Mouse (Mus musculus) Patski (cell line): ENCODE measurements around the gene Mrpl33. TPM values are rescaled to one million over a fixed set of nuclear protein-coding genes. Genes with fewer than 3 reads are reported as not detected.

Experiments
- ATAC-seq: fragments of 100-300 bp; one replicate; pipeline ENCODE4 v1.8.0; 2021
- CTCF ChIA-PET: fragments of 350-600 bp; sonication (Branson Sonifier 250); formaldehyde crosslinking; loops from one replicate; lab custom pipeline; 2022; ENCODE audit warnings: inconsistent platforms; lab: Charles Lee
- POLR2A ChIA-PET: fragments of 350-600 bp; sonication (Branson Sonifier 250); formaldehyde crosslinking; loops from one replicate; lab custom pipeline; 2022; ENCODE audit warnings: antibody characterized with exemption, inconsistent platforms; lab: Charles Lee
- DNase-seq: peaks from one replicate; pipeline ENCODE4 v3.0.0-alpha.2; 2011; ENCODE audit warnings: low read depth, low spot score
- H3K27me3 ChIP-seq: fragments of 371-371 bp; one replicate; pipeline ENCODE4 v1.5.1; 2021
- CTCF ChIP-seq: fragments of 100-300 bp; IDR thresholded peaks from one replicate; pipeline ENCODE4 v1.5.1; 2021
- in situ Hi-C: fragments of 300-500 bp; cut with MboI; formaldehyde crosslinking; loops from 3 replicates; pipeline ENCODE4 v1.11.1; 2018; ENCODE audit warnings: low pct_unique_long_range_greater_than_20kb, mixed read lengths
- polyA plus RNA-seq: library from polyadenylated mRNA; unstranded; gene quantifications from one replicate; pipeline ENCODE4 v1.2.3, GENCODE M21; 2021

Mrpl33 gene
- polyA plus RNA-seq, 1 experiment from 2014 or later: 243 TPM

DNA sequence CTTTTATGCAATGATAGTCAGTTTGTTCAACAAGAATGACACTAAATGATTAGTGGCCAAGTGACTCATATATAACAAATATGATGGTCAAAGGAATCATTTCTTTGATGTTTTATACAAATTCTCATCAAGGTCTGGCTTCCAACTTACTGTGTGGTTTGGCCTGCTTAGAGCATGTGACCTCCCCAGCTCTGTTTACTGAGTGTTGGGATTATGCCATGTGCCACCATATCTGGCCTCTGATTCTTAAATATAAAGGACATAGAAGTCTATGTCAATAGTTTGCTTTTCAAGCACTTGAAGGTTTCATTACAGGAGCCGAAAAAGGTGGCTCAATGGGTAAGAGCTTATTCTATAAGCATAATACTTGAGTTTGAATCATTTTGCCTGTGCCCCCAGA, 85.6 kb downstream of the Mrpl33 start:
- H3K27me3 ChIP-seq: no peaks in the 10 kb centered on the region
- in situ Hi-C loops: no loop called here
- DNase-seq: no peak
- TF ChIP-seq CTCF: no peak
- CTCF ChIA-PET: interaction anchor here (1.1 kb wide), 1 partner anchor 12 kb away, joined by 3 read pairs; no protein-coding TSS in a partner anchor
- ATAC-seq: no peak
- POLR2A ChIA-PET: interaction anchor here (1.0 kb wide), 1 partner anchor 9 kb away, joined by 3 read pairs; no protein-coding TSS in a partner anchor

DNA sequence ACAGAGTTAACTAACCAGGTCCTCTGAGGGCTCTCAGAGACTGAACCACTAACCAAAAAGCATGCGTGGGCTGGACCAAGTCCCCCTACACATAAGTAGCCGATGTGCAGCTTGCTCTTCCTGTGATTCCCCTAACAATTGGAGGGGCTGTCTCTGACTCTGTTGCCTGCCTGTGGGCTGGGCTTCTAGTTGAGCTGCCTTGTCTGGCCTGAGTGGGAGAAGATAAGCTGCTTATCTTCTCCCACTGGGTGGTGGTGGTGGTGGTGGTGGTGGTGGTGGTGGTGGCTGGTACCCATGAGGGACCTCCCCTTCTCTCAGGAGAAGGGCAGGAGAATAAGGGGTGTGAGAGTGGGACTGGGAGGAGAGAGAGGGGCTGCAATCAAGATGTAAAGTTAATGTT, 89.3 kb downstream of the Mrpl33 start:
- DNase-seq (no peak), ATAC-seq (no peak)
- no peaks in the 10 kb centered on the region for H3K27me3 ChIP-seq
- ChIA-PET POLR2A (no interaction called here), CTCF (interaction anchor here (1.7 kb wide), 1 partner anchor 9 kb away, joined by 9 read pairs; no protein-coding TSS in a partner anchor)
- in situ Hi-C loops: no loop called here
- TF ChIP-seq CTCF: no peak

DNA sequence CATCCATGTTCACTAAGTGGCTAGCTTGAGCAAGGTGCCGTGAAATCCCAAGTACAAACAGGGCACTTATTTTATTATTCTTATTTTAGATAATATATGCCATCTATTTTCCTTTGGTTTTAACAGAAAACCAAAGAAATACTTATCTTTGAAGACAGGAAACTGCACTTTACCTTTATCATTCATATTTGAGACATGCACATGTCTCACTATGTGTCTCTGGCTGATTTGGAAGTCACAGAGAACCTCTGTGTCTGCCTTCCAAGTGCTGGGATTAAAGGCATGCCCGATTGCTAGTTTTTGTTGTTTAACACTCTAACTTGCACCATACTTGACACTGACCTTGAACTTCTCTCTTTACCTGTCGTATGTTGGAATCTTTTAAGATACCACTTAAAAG, 91.2 kb downstream of the Mrpl33 start:
- no peaks in the 10 kb centered on the region for H3K27me3 ChIP-seq
- no peak for DNase-seq
- TF ChIP-seq CTCF: no peak
- in situ Hi-C loops: no loop called here
- CTCF ChIA-PET: no interaction called here
- POLR2A ChIA-PET: no interaction called here
- no peak for ATAC-seq

DNA sequence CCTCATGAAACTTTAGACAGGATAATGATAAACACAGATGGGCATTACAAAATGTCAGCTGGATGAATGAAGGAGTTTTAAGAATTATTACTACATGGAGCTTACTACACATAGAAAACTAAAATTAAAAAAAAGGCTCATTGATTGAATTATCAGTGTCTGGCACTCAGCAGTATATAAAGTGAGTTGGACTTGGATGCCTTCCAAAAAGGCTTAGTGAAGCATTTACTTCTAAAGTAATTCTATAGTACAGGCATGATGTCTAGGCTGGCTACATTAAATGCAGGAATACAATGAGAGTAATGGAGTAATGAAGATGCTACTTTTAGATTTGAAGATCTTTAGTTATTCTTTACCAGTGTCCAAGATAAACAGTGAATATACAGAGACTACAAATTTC, 96.5 kb downstream of the Mrpl33 start:
- no peaks in the 10 kb centered on the region for H3K27me3 ChIP-seq
- ATAC-seq: no peak
- POLR2A ChIA-PET: interaction anchor here (0.7 to 0.8 kb wide), 2 partner anchors 16 to 120 kb away, joined by 3 to 4 read pairs; no protein-coding TSS in a partner anchor
- no peak for TF ChIP-seq CTCF
- in situ Hi-C loops: no loop called here
- no peak for DNase-seq
- CTCF ChIA-PET: interaction anchor here (0.7 to 3.2 kb wide), 4 partner anchors 9 to 41 kb away, joined by 3 to 12 read pairs (median 4); no protein-coding TSS in a partner anchor

DNA sequence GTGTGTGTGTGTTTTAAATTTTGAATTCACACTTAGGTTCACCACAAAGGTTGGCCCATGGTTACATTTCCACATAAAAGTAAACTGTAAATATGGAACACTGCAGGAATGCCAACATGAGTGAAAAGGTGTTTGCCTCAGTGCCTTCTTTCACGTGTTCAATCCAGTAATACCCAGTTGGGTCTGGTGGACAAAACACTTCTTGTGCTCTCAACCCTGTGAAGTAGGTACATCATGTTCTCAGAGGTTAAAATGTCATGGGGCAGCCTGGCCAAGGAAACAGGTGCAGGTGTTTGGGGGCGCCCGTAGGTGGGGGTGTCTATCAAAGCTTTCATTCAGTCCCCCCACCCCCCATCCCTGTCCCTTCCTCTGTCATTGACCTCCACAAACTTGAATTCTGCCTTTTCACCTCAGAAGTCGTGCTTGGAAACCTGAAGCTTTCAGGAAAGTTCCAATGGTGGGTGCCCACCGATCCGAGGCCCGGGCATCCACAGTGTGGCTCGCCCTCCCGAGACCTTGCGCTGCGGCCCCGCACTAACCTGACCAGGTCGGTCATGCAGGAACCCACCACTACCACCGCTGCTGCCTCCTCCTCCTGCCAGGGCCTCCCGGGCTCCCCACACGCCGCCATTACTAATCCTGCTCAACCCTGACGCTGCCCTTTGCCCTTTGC, 100.4 kb downstream of the Mrpl33 start, which contains the start of gene Rbks:
Gene Rbks (minus strand): TSS at position 657 of the 673 bp plus-strand sequence.
- no peak for TF ChIP-seq CTCF
- ChIA-PET POLR2A (interaction anchor here (0.8 to 1.8 kb wide), 7 partner anchors 61 to 441 kb away, joined by 3 to 6 read pairs (median 3); no protein-coding TSS in a partner anchor), CTCF (interaction anchor here (0.5 kb wide), 1 partner anchor 121 kb away, joined by 3 read pairs; no protein-coding TSS in a partner anchor)
- in situ Hi-C loops: loop anchor here (5.0 kb wide), 4 partner anchors 65 to 500 kb away; partner anchors contain the start of gene Fosl2
- peak; percentile 79 for ATAC-seq
- no peak for DNase-seq
- H3K27me3 ChIP-seq: no peaks in the 10 kb centered on the region

DNA sequence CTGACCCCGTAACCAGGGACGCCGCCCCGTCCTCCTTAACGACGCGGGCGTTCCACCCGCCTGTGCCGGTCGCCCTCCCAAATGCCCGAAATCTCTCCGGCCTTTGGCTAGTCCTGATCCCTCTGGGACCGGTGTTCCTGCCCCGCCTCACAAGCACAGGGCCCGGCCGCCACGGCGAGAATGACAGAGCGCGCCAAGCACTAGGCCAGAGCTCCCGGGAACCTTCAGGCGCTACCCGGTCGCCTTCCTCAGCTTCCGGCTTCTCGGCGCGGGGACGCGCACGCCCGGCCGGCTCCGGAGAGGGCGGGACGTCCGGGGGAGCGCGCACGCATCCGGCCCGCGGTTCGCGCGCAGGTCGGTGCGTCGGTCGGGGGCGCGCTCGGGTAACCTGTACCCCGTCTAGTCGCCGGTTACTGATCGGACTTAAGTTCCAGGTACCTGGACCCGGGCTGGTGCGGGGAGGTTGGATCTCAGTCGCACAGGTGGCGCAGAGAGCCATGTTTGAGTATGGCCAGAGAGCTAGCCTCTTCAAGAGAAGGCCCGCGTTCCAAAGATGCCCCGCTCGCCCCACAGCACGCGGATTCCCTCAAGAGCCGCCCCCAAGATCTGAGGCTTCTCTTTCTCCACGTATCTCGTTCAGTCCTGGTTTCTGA, 101.0 kb downstream of the Mrpl33 start, which contains the start of gene Babam2:
Gene Babam2 (plus strand): TSS at position 41 of the 653 bp plus-strand sequence.
- CTCF ChIA-PET: no interaction called here
- in situ Hi-C loops: loop anchor here (5.0 kb wide), 4 partner anchors 65 to 500 kb away; partner anchors contain the start of gene Fosl2
- H3K27me3 ChIP-seq: no peaks in the 10 kb centered on the region

DNA sequence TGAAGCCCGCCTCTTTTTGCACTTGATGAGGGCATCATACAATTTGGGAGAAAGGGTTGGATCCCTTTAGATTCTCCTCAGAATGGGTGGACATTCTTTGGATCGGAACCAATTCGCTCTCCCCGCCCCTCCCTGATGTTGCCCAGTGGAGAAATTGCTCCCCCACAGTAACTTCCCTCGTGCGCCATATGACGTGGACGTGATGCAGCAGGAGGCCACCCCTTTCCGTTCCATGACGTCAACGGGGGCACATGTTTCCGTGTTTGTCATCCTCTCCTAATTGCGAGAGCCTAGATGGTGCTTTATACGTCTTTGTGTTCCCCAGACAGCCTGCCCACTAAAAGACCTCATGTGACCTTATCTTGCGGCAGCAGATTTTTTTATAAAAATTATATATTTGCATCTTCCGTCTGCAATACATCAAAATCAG, 101.6 kb downstream of the Mrpl33 start:
- ATAC-seq: peak; percentile 45
- no peak for TF ChIP-seq CTCF
- ChIA-PET POLR2A (interaction anchor here (0.6 to 1.8 kb wide), 5 partner anchors 62 to 494 kb away, joined by 3 to 6 read pairs (median 5); no protein-coding TSS in a partner anchor), CTCF (interaction anchor here (1.7 kb wide), 1 partner anchor 18 kb away, joined by 3 read pairs; no protein-coding TSS in a partner anchor)
- no peaks in the 10 kb centered on the region for H3K27me3 ChIP-seq
- peak; percentile 66 for DNase-seq
- in situ Hi-C loops: loop anchor here (5.0 kb wide), 4 partner anchors 66 to 499 kb away; partner anchors contain the start of gene Fosl2

More for the DNA sequence above, 101.0 kb downstream of the Mrpl33 start, which contains the start of gene Babam2:
- no peak for TF ChIP-seq CTCF
- ATAC-seq (peak; percentile 70), DNase-seq (peak; percentile 59)
- POLR2A ChIA-PET: interaction anchor here (0.6 to 1.8 kb wide), 7 partner anchors 61 to 495 kb away, joined by 3 to 6 read pairs (median 3); no protein-coding TSS in a partner anchor

DNA sequence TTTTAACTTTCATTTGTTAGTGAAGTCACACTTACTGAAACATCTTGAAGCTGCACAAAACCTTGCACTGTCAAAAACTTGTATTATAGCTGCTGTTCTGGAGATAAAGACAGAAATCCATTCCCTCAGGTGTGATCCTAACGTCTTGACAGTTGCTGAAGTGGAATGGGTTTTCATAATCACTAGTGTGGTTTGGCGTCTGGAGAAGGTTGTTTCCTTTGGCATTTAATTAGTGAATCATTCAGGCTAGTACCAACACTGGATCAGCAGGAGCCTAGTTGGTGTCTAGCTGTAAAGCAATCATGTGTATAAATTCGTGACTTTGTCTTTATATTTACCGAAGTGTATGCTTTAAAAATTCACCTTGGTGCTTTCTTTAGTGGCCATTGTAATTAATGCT, 102.2 kb downstream of the Mrpl33 start:
- POLR2A ChIA-PET: interaction anchor here (0.6 to 1.1 kb wide), 9 partner anchors 55 to 618 kb away, joined by 3 to 7 read pairs (median 4); no protein-coding TSS in a partner anchor
- in situ Hi-C loops: loop anchor here (5.0 kb wide), 4 partner anchors 67 to 498 kb away; partner anchors contain the start of gene Fosl2
- CTCF ChIA-PET: interaction anchor here (0.8 to 1.7 kb wide), 2 partner anchors 17 to 22 kb away, joined by 3 read pairs; no protein-coding TSS in a partner anchor
- DNase-seq: peak; percentile 74
- no peak for ATAC-seq
- no peaks in the 10 kb centered on the region for H3K27me3 ChIP-seq
- TF ChIP-seq CTCF: no peak

DNA sequence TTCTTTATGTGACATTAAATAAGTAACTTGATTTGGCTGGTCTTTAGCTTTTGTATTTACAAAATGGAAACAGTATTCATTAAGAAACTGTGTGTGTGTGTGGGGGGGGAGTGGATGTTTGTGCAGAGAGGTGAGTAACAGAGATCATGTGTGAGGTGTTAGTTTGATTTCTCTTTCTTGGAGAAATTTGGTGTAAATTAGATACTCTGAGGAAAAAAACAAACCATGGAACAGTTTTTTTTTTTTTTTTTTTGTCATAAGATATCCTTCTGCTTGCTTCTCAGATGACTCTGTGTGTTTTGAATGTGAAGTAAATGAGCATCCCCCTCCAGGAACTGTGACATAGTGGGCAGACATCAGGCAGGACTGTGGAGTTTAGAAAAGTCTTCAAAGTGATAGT, 102.7 kb downstream of the Mrpl33 start:
- CTCF ChIA-PET: interaction anchor here (0.8 to 1.7 kb wide), 2 partner anchors 17 to 22 kb away, joined by 3 read pairs; no protein-coding TSS in a partner anchor
- ATAC-seq (no peak), DNase-seq (no peak)
- H3K27me3 ChIP-seq: no peaks in the 10 kb centered on the region
- POLR2A ChIA-PET: interaction anchor here (0.6 to 1.1 kb wide), 10 partner anchors 30 to 618 kb away, joined by 3 to 7 read pairs (median 4); no protein-coding TSS in a partner anchor
- TF ChIP-seq CTCF: no peak
- in situ Hi-C loops: loop anchor here (5.0 kb wide), 4 partner anchors 67 to 498 kb away; partner anchors contain the start of gene Fosl2
